Mouse (Mus musculus): ENCODE results near the gene Acsm3. TPM values are rescaled to one million over a fixed set of nuclear protein-coding genes. Genes with fewer than 3 reads are reported as not detected.
A peak's percentile ranks its signal among the peaks of the same experiment; 100 is the strongest.
"Not testable (repeated sequence)": the region's sequence is repeated elsewhere in the genome, so short reads cannot be mapped to it uniquely, and the experiment has no call there.

Acsm3 gene
- 0.16 and 0.27 TPM in 2 replicates for polyA plus RNA-seq (2014; fragmentation: Nextera tagmentation; extraction: Ambion mirVana)

DNA sequence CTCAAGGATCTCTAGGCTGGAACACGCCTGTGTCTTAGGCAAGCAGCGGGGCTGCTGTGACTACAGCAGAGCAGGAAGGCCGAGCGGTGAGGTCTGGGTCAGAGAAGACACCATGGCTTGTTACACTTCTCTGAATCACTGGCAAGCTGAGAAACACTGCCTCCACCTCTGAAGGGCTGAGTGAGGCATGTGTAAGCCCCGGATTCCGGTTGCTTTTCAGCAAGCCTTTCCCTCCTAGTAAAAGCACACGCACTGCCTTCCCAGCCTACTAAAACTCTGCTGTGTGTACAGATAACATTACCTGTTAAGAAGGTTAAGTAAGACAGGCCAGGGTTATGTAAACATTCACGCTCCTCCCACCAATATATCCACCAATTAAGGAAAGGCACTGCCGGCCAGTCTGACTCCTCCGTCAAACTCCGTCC is at the start of gene Acsm3:
Gene Acsm3 (plus strand): TSS at position 397 of the 425 bp plus-strand sequence.
- WGBS, result 80% methylated on average over 11 of the region's 11 CpGs
- ATAC-seq (ENCODE audit: low read depth), result no peak
- Histone ChIP-seq H3K4me3 (ENCODE audit: low read depth, low read length) (no peak within 1 kb of the TSS), H3K36me3 (ENCODE audit: control insufficient read depth, insufficient read depth, low read length) (no peaks in the 10 kb centered on the region), H3K27ac (ENCODE audit: low read depth, low read length) (no peak within 1 kb of the TSS), H3K4me2 (ENCODE audit: low read depth, low read length) (no peak within 1 kb of the TSS), H3K9ac (replicated peaks; ENCODE audit: low read depth, low read length) (no peak within 1 kb of the TSS), H3K27me3 (ENCODE audit: control insufficient read depth, insufficient read depth, low read length) (no peaks in the 10 kb centered on the region), H3K4me1 (ENCODE audit: control insufficient read depth, insufficient read depth, low read length) (no peaks in the 10 kb centered on the region), H3K9me3 (ENCODE audit: control insufficient read depth, low read length) (no peaks in the 10 kb centered on the region)

DNA sequence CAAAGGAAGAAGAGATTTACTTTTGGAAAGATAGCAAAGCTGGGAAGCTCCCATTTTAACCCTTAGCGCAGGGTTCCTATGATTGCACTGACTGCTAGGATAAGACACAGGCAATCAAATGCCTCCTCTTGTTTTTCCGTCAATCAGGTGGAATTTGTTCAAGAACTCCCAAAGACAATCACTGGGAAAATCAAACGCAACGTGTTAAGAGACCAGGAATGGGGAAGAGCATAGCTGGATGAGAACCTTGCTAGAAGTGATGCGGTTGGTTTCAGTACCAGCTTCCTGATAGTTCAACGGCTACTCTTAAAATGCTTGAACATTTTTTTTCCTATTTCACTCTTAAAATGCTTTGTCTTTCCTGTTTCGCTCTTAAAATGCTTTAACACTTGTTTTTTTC is 46.6 kb upstream of the Acsm3 start:
- WGBS, result 96% methylated on average over 7 of the region's 7 CpGs
- H3K9ac ChIP-seq (replicated peaks; ENCODE audit: low read depth, low read length), result no peak overlapping the region
- no peaks in the 10 kb centered on the region for H3K9me3 ChIP-seq (ENCODE audit: control insufficient read depth, low read length)
- H3K4me3 ChIP-seq (ENCODE audit: low read depth, low read length), result no peak overlapping the region
- no peak overlapping the region for H3K4me2 ChIP-seq (ENCODE audit: low read depth, low read length)
- no peaks in the 10 kb centered on the region for H3K27me3 ChIP-seq (ENCODE audit: control insufficient read depth, insufficient read depth, low read length)
- peaks cover 34% of the 10 kb centered on the region for H3K36me3 ChIP-seq (ENCODE audit: control insufficient read depth, insufficient read depth, low read length)
- peaks cover 1% of the 10 kb centered on the region; the same call in 1 of the 2 replicates for H3K4me1 ChIP-seq (ENCODE audit: control insufficient read depth, insufficient read depth, low read length)
- no peak for ATAC-seq (ENCODE audit: low read depth)
- no peak overlapping the region for H3K27ac ChIP-seq (ENCODE audit: low read depth, low read length)

DNA sequence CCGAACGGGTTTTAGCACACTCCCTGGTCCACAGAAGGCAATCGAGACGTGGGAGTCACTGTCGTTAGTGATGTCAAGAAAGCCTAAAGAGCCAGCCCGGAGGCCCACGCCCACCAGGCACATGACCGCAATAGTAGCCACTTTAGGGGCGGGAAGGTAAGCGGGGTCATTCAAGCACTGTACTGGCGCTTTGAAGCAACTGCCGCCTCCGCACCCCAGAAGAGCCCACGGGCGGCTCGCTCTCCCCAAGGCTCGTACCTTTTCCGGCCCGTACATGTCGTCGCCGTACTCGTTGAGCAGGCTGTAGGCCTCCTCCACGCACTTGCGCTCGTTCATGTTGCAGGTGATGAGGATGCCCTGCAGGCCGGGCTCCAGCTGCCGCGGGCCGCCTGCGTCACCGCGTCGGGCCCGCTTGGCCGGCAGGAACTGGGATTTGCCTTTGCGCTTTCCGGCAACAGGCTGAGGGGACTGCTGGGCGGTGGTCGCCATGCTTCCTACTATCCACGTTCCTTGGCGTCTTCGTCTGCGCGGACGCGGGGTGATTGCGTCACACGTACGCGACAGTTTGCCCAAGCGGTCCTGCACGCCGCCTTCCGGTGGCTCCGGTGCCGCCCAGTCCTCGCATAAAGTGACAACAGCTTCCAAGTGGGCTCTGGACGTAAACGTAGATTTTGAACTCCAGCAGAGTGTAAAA is 40.3 kb upstream of the Acsm3 start, which contains the start of gene Thumpd1:
Gene Thumpd1 (minus strand): TSS at position 546 of the 694 bp plus-strand sequence.
- WGBS, result under 1% methylated on average over 60 of the region's 60 CpGs
- Histone ChIP-seq H3K36me3 (ENCODE audit: control insufficient read depth, insufficient read depth, low read length) (peaks cover 34% of the 10 kb centered on the region), H3K27me3 (ENCODE audit: control insufficient read depth, insufficient read depth, low read length) (no peaks in the 10 kb centered on the region), H3K4me1 (ENCODE audit: control insufficient read depth, insufficient read depth, low read length) (peaks cover 10% of the 10 kb centered on the region), H3K9me3 (ENCODE audit: control insufficient read depth, low read length) (no peaks in the 10 kb centered on the region), H3K4me3 (ENCODE audit: low read depth, low read length) (peak within 1 kb of the TSS; percentile 93), H3K9ac (replicated peaks; ENCODE audit: low read depth, low read length) (peak within 1 kb of the TSS; percentile 83), H3K4me2 (ENCODE audit: low read depth, low read length) (peak within 1 kb of the TSS; percentile 90), H3K27ac (ENCODE audit: low read depth, low read length) (peak within 1 kb of the TSS; percentile 69)
- peak; percentile 98 for ATAC-seq (ENCODE audit: low read depth)

DNA sequence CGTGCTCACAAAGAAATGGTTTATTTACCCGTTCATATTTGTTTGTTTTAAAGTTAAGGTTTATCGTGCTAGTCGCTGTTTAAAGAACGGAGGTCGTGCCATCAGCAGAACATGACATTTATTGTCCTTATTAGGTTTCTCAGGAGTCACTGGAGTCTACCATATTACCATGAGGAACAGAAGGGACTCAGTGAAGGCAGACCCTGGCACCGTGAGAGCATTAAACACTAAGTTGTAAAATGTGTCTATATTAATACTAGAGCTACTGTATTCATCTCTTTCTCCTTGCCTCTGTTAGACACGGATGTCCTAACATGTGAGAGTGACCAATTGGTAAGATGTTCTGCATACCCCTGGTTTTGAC is 39.8 kb upstream of the Acsm3 start:
- peak overlapping the region; percentile 93 for H3K4me3 ChIP-seq (ENCODE audit: low read depth, low read length)
- 13% methylated on average over 8 of the region's 8 CpGs for WGBS
- H3K27ac ChIP-seq (ENCODE audit: low read depth, low read length), result peak overlapping the region; percentile 35; the same call in 1 of the 2 replicates
- H3K27me3 ChIP-seq (ENCODE audit: control insufficient read depth, insufficient read depth, low read length), result no peaks in the 10 kb centered on the region
- peak; percentile 52 for ATAC-seq (ENCODE audit: low read depth)
- peaks cover 10% of the 10 kb centered on the region for H3K4me1 ChIP-seq (ENCODE audit: control insufficient read depth, insufficient read depth, low read length)
- peak overlapping the region; percentile 83 for H3K9ac ChIP-seq (replicated peaks; ENCODE audit: low read depth, low read length)
- peak overlapping the region; percentile 90 for H3K4me2 ChIP-seq (ENCODE audit: low read depth, low read length)
- H3K9me3 ChIP-seq (ENCODE audit: control insufficient read depth, low read length), result no peaks in the 10 kb centered on the region
- H3K36me3 ChIP-seq (ENCODE audit: control insufficient read depth, insufficient read depth, low read length), result peaks cover 29% of the 10 kb centered on the region

DNA sequence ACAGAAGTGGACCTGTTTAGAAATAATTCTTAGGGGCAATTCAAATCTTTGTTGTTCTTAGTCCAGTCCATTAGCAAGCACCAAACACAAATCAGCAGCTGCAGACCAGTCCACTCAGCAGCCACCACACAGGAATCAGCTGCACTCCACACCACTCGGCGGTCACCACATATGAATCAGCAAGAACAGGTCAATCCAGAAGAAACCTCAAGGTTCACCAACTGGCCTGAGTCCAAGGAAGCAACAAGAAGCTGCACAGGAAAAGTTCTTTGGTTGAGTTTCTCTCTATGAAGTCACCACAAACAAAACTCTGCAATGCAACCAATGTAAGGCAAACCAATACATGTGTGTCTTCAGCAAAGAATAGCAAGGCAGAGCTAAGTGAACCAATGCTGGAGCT is 33.1 kb upstream of the Acsm3 start:
- Histone ChIP-seq H3K27ac (ENCODE audit: low read depth, low read length) (no peak overlapping the region), H3K27me3 (ENCODE audit: control insufficient read depth, insufficient read depth, low read length) (no peaks in the 10 kb centered on the region), H3K4me2 (ENCODE audit: low read depth, low read length) (no peak overlapping the region), H3K9ac (replicated peaks; ENCODE audit: low read depth, low read length) (no peak overlapping the region), H3K36me3 (ENCODE audit: control insufficient read depth, insufficient read depth, low read length) (no peaks in the 10 kb centered on the region), H3K4me3 (ENCODE audit: low read depth, low read length) (no peak overlapping the region), H3K4me1 (ENCODE audit: control insufficient read depth, insufficient read depth, low read length) (no peaks in the 10 kb centered on the region), H3K9me3 (ENCODE audit: control insufficient read depth, low read length) (no peaks in the 10 kb centered on the region)
- ATAC-seq (ENCODE audit: low read depth), result no peak
- 89% methylated on average over 2 of the region's 2 CpGs for WGBS

DNA sequence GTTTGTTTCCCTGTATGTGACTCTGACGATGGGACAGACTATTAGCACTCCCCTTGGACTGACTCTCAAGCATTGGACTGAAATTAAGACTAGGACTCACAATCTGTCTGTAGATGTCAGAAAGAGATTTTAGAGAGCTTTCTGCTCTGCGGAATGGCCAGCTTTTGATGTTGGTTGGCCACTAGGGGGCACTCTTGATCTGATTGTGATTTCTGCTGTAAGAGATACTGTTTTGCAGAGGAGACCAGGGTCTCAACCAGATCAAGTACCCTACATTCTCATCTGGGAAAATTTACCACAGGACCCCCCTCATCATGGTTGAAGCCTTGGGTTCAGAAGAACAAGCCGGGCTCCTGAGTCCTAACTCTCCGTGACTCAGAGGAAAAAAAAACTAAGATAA is 29.5 kb upstream of the Acsm3 start:
- not testable (repeated sequence) for H3K27me3 ChIP-seq (ENCODE audit: control insufficient read depth, insufficient read depth, low read length); H3K27ac ChIP-seq (ENCODE audit: low read depth, low read length); H3K9me3 ChIP-seq (ENCODE audit: control insufficient read depth, low read length); H3K9ac ChIP-seq (replicated peaks; ENCODE audit: low read depth, low read length); H3K36me3 ChIP-seq (ENCODE audit: control insufficient read depth, insufficient read depth, low read length); ATAC-seq (ENCODE audit: low read depth); H3K4me3 ChIP-seq (ENCODE audit: low read depth, low read length); H3K4me2 ChIP-seq (ENCODE audit: low read depth, low read length); H3K4me1 ChIP-seq (ENCODE audit: control insufficient read depth, insufficient read depth, low read length)
- WGBS, result 88% methylated on average over 4 of the region's 4 CpGs

DNA sequence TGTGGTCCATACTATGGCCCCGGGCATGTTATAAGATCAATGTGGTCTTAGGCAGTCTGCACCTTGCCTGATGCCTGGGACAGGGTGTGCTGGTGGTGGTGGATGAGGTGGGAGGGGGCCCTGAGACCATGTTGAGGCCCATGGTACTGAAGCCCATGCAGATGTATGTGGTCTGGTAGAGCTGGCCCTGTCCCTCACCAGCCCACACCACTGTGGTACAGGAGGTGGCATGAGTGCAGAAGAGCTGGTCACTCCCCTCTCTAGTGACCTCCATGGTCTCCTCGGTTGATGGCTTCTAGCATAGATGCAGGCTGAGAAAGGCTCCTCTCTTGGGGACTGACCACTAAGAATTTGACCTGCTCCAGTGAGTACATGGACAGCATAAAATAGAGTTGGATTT is 21.8 kb upstream of the Acsm3 start:
- H3K4me1 ChIP-seq (ENCODE audit: control insufficient read depth, insufficient read depth, low read length), result no peaks in the 10 kb centered on the region
- no peaks in the 10 kb centered on the region for H3K36me3 ChIP-seq (ENCODE audit: control insufficient read depth, insufficient read depth, low read length)
- no peak overlapping the region for H3K4me3 ChIP-seq (ENCODE audit: low read depth, low read length)
- no peaks in the 10 kb centered on the region for H3K9me3 ChIP-seq (ENCODE audit: control insufficient read depth, low read length)
- H3K27ac ChIP-seq (ENCODE audit: low read depth, low read length), result no peak overlapping the region
- H3K4me2 ChIP-seq (ENCODE audit: low read depth, low read length), result no peak overlapping the region
- no peaks in the 10 kb centered on the region for H3K27me3 ChIP-seq (ENCODE audit: control insufficient read depth, insufficient read depth, low read length)
- ATAC-seq (ENCODE audit: low read depth), result peak; percentile 31; the same call in 1 of the 2 replicates
- WGBS, result 83% methylated on average over 2 of the region's 2 CpGs
- no peak overlapping the region for H3K9ac ChIP-seq (replicated peaks; ENCODE audit: low read depth, low read length)

DNA sequence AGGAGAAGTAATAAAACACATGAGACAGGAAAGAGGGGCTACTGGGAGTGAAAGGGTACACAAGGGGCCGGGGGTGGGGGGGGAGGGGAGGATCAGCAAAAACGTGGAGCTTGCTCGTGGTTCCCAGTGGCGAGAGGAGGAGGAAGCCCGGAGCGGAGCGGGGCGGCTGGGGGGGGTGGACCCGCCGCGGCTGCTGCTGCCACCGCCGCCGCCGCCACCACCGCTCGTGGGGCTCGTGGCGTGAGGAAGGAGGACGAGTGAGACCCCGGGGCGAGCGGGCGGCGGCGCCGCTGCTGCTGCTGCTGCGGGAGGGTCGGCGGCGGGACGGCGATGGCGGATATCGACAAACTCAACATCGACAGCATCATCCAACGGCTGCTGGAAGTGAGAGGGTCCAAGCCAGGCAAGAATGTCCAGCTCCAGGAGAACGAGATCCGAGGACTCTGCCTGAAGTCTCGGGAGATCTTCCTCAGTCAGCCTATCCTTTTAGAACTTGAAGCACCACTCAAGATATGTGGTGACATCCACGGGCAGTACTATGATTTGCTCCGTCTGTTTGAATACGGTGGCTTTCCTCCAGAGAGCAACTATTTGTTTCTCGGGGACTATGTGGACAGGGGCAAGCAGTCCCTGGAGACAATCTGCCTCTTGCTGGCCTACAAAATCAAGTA is 20.8 kb upstream of the Acsm3 start:
- not testable (repeated sequence) for H3K4me1 ChIP-seq (ENCODE audit: control insufficient read depth, insufficient read depth, low read length); H3K27ac ChIP-seq (ENCODE audit: low read depth, low read length); H3K9me3 ChIP-seq (ENCODE audit: control insufficient read depth, low read length); H3K27me3 ChIP-seq (ENCODE audit: control insufficient read depth, insufficient read depth, low read length); H3K36me3 ChIP-seq (ENCODE audit: control insufficient read depth, insufficient read depth, low read length)
- peak; percentile 74 for ATAC-seq (ENCODE audit: low read depth)
- Histone ChIP-seq H3K4me3 (ENCODE audit: low read depth, low read length) (peak overlapping the region; percentile 32), H3K9ac (replicated peaks; ENCODE audit: low read depth, low read length) (0 out of 2 replicates have a peak overlapping the region, but pooled peaks have one; percentile 25), H3K4me2 (ENCODE audit: low read depth, low read length) (peak overlapping the region; percentile 38)
- WGBS, result 2% methylated on average over 25 of the region's 44 CpGs

DNA sequence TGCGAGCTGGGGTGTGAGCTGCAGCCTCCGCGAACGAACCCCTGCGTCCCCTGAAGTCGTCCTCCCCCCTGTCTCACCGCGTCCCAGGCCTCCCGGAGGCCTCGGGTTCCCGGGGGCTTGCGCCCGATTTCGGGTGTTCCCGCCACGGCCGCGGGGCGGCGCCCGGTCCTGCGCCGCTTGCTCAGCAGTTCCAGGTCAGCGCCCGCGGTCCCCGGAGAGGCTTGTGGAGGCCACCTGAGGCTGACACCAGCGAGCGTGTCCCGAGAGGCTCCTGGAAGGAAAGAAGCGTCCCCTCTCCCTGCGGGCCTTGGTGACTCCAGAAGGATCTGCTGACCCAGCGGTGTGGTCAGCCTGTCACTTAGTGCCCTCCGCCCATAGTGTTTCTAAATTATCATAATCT is 16.4 kb upstream of the Acsm3 start:
- H3K4me3 ChIP-seq (ENCODE audit: low read depth, low read length), result no peak overlapping the region
- H3K4me1 ChIP-seq (ENCODE audit: control insufficient read depth, insufficient read depth, low read length), result 0 out of 2 replicates have a peak, but pooled peaks cover 3% of the 10 kb centered on the region
- no peak overlapping the region for H3K27ac ChIP-seq (ENCODE audit: low read depth, low read length)
- no peaks in the 10 kb centered on the region for H3K27me3 ChIP-seq (ENCODE audit: control insufficient read depth, insufficient read depth, low read length)
- no peaks in the 10 kb centered on the region for H3K36me3 ChIP-seq (ENCODE audit: control insufficient read depth, insufficient read depth, low read length)
- H3K9ac ChIP-seq (replicated peaks; ENCODE audit: low read depth, low read length), result no peak overlapping the region
- no peaks in the 10 kb centered on the region for H3K9me3 ChIP-seq (ENCODE audit: control insufficient read depth, low read length)
- WGBS, result 8% methylated on average over 34 of the region's 34 CpGs
- peak; percentile 39; the same call in 1 of the 2 replicates for ATAC-seq (ENCODE audit: low read depth)
- 0 out of 2 replicates have a peak overlapping the region, but pooled peaks have one; percentile 21 for H3K4me2 ChIP-seq (ENCODE audit: low read depth, low read length)
